Mouse (Mus musculus) testis, adult 2 months (tissue): ENCODE measurements around the gene Ccdc103. TPM values are rescaled to one million over a fixed set of nuclear protein-coding genes. Genes with fewer than 3 reads are reported as not detected.

ENCODE experiments used
- H3K27ac ChIP-seq: fragments of 200-500 bp; 2 replicates; pipeline ENCODE4 v1.5.1; 2012; ENCODE audit warnings: low read depth, low read length; ENCODE audit not compliant: control insufficient read depth, insufficient read depth
- H3K27me3 ChIP-seq: fragments of 200-500 bp; 2 replicates; pipeline ENCODE4 v1.6.1; 2012; ENCODE audit warnings: mild to moderate bottlenecking, low read length, moderate library complexity; ENCODE audit not compliant: control insufficient read depth, insufficient read depth
- H3K36me3 ChIP-seq: fragments of 200-500 bp; 2 replicates; pipeline ENCODE4 v1.6.1; 2012; ENCODE audit warnings: mild to moderate bottlenecking, low read length; ENCODE audit not compliant: control insufficient read depth, insufficient read depth
- H3K4me1 ChIP-seq: fragments of 200-500 bp; 2 replicates; pipeline ENCODE4 v1.6.1; 2012; ENCODE audit warnings: low read length; ENCODE audit not compliant: control insufficient read depth, insufficient read depth
- H3K4me3 ChIP-seq: fragments of 200-500 bp; 2 replicates; pipeline ENCODE4 v1.5.1; 2012; ENCODE audit warnings: low read depth, mild to moderate bottlenecking, low read length, moderate library complexity, mixed read lengths; ENCODE audit not compliant: control insufficient read depth
- CTCF ChIP-seq: fragments of 200-500 bp; IDR thresholded peaks from 2 replicates; pipeline ENCODE4 v1.5.1; 2012; ENCODE audit warnings: low read depth, mild to moderate bottlenecking, inconsistent platforms, low read length, moderate library complexity; ENCODE audit not compliant: control insufficient read depth, insufficient read depth, insufficient replicate concordance
- POLR2A ChIP-seq: fragments of 200-500 bp; IDR thresholded peaks from 2 replicates; pipeline ENCODE4 v1.6.1; 2012; ENCODE audit warnings: low read depth, mild to moderate bottlenecking, inconsistent platforms, low read length, moderate library complexity; ENCODE audit not compliant: control insufficient read depth
- polyA plus RNA-seq: library from polyadenylated mRNA; depleted of rRNA; stranded (reverse); fragments of >200 nt; gene quantifications from 2 replicates; pipeline ENCODE4 v1.2.3, GENCODE M21; 2012; rRNA removed

Ccdc103 gene
- polyA plus RNA-seq, 1 experiment: 19.8 TPM

DNA sequence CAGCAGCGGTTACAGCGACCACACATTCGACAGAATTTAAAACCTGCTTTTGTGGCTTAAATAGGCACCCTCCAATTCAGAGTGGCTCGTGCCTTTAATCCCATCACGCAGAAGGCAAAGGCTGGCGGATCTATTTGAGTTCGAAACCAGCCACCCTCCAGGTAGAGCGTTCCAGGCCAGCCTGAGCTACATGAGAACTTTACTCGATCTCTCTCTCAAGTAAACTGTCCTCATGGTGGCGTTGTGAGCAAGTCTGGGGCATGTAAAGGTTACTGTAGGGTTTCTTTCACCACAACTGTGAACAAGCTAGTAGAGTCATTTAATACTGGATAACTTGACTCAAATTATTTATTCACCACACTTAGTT, 44.3 kb downstream of the Ccdc103 start:
- H3K36me3 ChIP-seq: no peaks in the 10 kb centered on the region
- no peaks in the 10 kb centered on the region for H3K27me3 ChIP-seq
- peaks cover 3% of the 10 kb centered on the region; the same call in 1 of the 2 replicates for H3K4me1 ChIP-seq
- peak overlapping the region; percentile 89 for H3K4me3 ChIP-seq
- TF ChIP-seq CTCF (0 out of 2 replicates have a peak, but pooled peaks have one; percentile 7), POLR2A (no peak; the same call in 1 of the 2 replicates)
- H3K27ac ChIP-seq: peak overlapping the region; percentile 85

DNA sequence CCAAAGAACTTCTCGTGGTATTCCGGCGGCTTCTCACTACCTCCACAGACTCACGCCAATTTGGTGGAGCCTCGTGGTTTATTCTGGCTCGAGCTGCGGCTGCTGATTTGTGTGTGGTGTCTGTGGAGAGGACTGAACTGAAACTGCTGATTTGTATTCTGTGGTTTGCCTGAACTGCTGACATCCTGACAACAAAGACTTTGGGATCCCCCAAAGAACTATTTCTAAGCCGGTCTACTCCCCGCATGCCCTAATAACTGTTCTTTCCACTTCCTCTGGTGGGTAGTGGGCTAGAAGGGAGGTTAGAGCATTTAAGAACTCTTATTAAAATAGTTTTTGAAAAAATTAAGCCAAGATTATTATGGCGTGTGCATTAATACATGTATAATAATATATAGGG, 49.7 kb downstream of the Ccdc103 start:
- H3K4me1 ChIP-seq: peaks cover 5% of the 10 kb centered on the region
- TF ChIP-seq CTCF: no peak
- TF ChIP-seq POLR2A: no peak
- H3K4me3 ChIP-seq: no peak overlapping the region
- H3K27me3 ChIP-seq: no peaks in the 10 kb centered on the region
- H3K27ac ChIP-seq: no peak overlapping the region
- H3K36me3 ChIP-seq: no peaks in the 10 kb centered on the region

Other genes starting within 250 kb of the Ccdc103 start
- 36.1 and 38.8 TPM in 2 replicates for gene Meioc, start 217.5 kb upstream of the Ccdc103 start, polyA plus RNA-seq
- gene Ccdc43, start 183.4 kb upstream of the Ccdc103 start, polyA plus RNA-seq: 6.7 and 7.4 TPM in 2 replicates
- 12.9 and 14.8 TPM in 2 replicates for gene Adam11, start 119.8 kb upstream of the Ccdc103 start, polyA plus RNA-seq
- gene Gjc1, start 61.5 kb upstream of the Ccdc103 start, polyA plus RNA-seq: 9.9 and 10.1 TPM in 2 replicates
- 1.0 and 1.3 TPM in 2 replicates for gene Higd1b, start 45.4 kb upstream of the Ccdc103 start, polyA plus RNA-seq
- 72.5 and 83.8 TPM in 2 replicates for gene Eftud2, start 219 bp upstream of the Ccdc103 start, polyA plus RNA-seq
- gene Fam187a, start 4.0 kb downstream of the Ccdc103 start, polyA plus RNA-seq: 18.7 and 19.2 TPM in 2 replicates
- gene Gfap, start 19.7 kb downstream of the Ccdc103 start, polyA plus RNA-seq: 0.32 and 0.62 TPM in 2 replicates
- 25.9 and 26.7 TPM in 2 replicates for gene Kif18b, start 43.9 kb downstream of the Ccdc103 start, polyA plus RNA-seq
- gene C1ql1, start 65.5 kb downstream of the Ccdc103 start, polyA plus RNA-seq: 0.77 and 0.80 TPM in 2 replicates
- gene Nmt1, start 147.0 kb downstream of the Ccdc103 start, polyA plus RNA-seq: 97.3 and 100 TPM in 2 replicates
- gene Dcakd, start 147.1 kb downstream of the Ccdc103 start, polyA plus RNA-seq: 24.0 and 26.8 TPM in 2 replicates
- gene Plcd3, start 220.5 kb downstream of the Ccdc103 start, polyA plus RNA-seq: 4.9 and 5.5 TPM in 2 replicates
- gene Acbd4, start 220.5 kb downstream of the Ccdc103 start, polyA plus RNA-seq: 5.7 and 7.2 TPM in 2 replicates
- gene Hexim1, start 235.0 kb downstream of the Ccdc103 start, polyA plus RNA-seq: 5.8 and 6.1 TPM in 2 replicates